Mouse (Mus musculus): Measurements from ENCODE around the gene Ephx1.
"Not testable (repeated sequence)": the region's sequence is repeated elsewhere in the genome, so short reads cannot be mapped to it uniquely, and the experiment has no call there.

DNA sequence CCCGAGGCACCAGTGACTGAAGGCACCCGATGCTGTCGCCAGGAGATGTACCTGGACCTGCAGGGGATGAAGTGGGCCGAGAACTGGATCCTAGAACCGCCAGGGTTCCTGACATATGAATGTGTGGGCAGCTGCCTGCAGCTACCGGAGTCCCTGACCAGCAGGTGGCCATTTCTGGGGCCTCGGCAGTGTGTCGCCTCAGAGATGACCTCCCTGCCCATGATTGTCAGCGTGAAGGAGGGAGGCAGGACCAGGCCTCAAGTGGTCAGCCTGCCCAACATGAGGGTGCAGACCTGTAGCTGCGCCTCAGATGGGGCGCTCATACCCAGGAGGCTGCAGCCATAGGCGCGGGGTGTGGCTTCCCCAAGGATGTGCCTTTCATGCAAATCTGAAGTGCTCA is 83.1 kb downstream of the Ephx1 start:
- TF ChIP-seq CTCF (IDR thresholded peaks at IDR 0.05; ENCODE audit: borderline replicate concordance, extremely low read depth, insufficient read depth, insufficient read length); POLR2A (IDR thresholded peaks at IDR 0.05; ENCODE audit: borderline replicate concordance, extremely low read depth, insufficient read depth, insufficient read length, poor library complexity, severe bottlenecking): not testable (repeated sequence)
